Comparison of ENCODE assay signal across 8 mouse cellular contexts in genomic region chr9:63698320-63699045, GRCm38 (mm10). TPM values are rescaled to one million over a fixed set of nuclear protein-coding genes. Genes with fewer than 3 reads are reported as not detected.
DNase-seq lines count a peak whose midpoint lies in the region; ATAC-seq and TF ChIP-seq lines count a peak whose summit lies in the region.
"Had no signal": no experiment of that assay in that cellular context is flagged by ENCODE, and none has a peak within 500 bp of the region (broad histone marks: within the 10 kb centered on the region; RNA-seq: fewer than 3 reads in every experiment).

No protein-coding gene starts in this region.

- no peaks in the 10 kb centered on the region for H3K9me3 ChIP-seq in stomach, embryonic 15.5 days
- no peaks in the 10 kb centered on the region for H3K9me3 ChIP-seq in stomach, postnatal 0 days (ENCODE audit: control insufficient read depth, low read length)
- H3K9me3 ChIP-seq in heart, postnatal 0 days (replicated peaks; ENCODE audit: control insufficient read depth, low read length): no peaks in the 10 kb centered on the region
- H3K9me3 ChIP-seq in limb, embryonic 10.5 days (replicated peaks): no peaks in the 10 kb centered on the region
- H3K9me3 ChIP-seq in stomach, embryonic 16.5 days (replicated peaks; ENCODE audit: control insufficient read depth, low read length): no peaks in the 10 kb centered on the region
- H3K9me3 ChIP-seq in forebrain, embryonic 11.5 days (ENCODE audit: control insufficient read depth, low read length): no peaks in the 10 kb centered on the region

- H3K4me1 ChIP-seq in stomach, embryonic 15.5 days: peaks cover 41% of the 10 kb centered on the region
- peaks cover 5% of the 10 kb centered on the region; the same call in 1 of the 2 replicates for H3K4me1 ChIP-seq in stomach, postnatal 0 days (replicated peaks; ENCODE audit: control insufficient read depth, insufficient read depth)
- peaks cover 43% of the 10 kb centered on the region for H3K4me1 ChIP-seq in heart, postnatal 0 days (ENCODE audit: control insufficient read depth, insufficient read depth)
- peaks cover 85% of the 10 kb centered on the region for H3K4me1 ChIP-seq in limb, embryonic 10.5 days
- H3K4me1 ChIP-seq in stomach, embryonic 16.5 days (ENCODE audit: control insufficient read depth, insufficient read depth, low read length): peaks cover 39% of the 10 kb centered on the region
- peaks cover 8% of the 10 kb centered on the region for H3K4me1 ChIP-seq in forebrain, embryonic 11.5 days (replicated peaks; ENCODE audit: control insufficient read depth, insufficient read depth, low read length)

- peak overlapping the region; percentile 16; the same call in 1 of the 2 replicates for H3K27ac ChIP-seq in stomach, embryonic 15.5 days
- no peak overlapping the region for H3K27ac ChIP-seq in stomach, postnatal 0 days (replicated peaks)
- H3K27ac ChIP-seq in heart, postnatal 0 days (ENCODE audit: low read depth): no peak overlapping the region; the same call in 1 of the 2 replicates
- peak overlapping the region; percentile 75 for H3K27ac ChIP-seq in limb, embryonic 10.5 days
- H3K27ac ChIP-seq in stomach, embryonic 16.5 days (ENCODE audit: low read length): peak overlapping the region; percentile 26; the same call in 1 of the 2 replicates
- H3K27ac ChIP-seq in forebrain, embryonic 11.5 days (ENCODE audit: low read depth, low read length): no peak overlapping the region
- H3K27ac ChIP-seq: left cerebral cortex, adult 2 months had no signal

- ATAC-seq in stomach, embryonic 15.5 days (ENCODE audit: insufficient read depth, low FRiP score, low read depth): no peak
- no peak for ATAC-seq in stomach, postnatal 0 days (ENCODE audit: low FRiP score, low TSS enrichment)
- ATAC-seq in heart, postnatal 0 days (ENCODE audit: insufficient read depth, low read depth): 0 out of 2 replicates have a peak, but pooled peaks have one; percentile 14
- ATAC-seq in stomach, embryonic 16.5 days (ENCODE audit: insufficient read depth, low FRiP score): no peak
- no peak for ATAC-seq in forebrain, embryonic 11.5 days (replicated peaks; ENCODE audit: low FRiP score)

- H3K4me2 ChIP-seq in stomach, embryonic 15.5 days: no peak overlapping the region
- H3K4me2 ChIP-seq in stomach, postnatal 0 days (replicated peaks; ENCODE audit: low read depth): no peak overlapping the region
- no peak overlapping the region for H3K4me2 ChIP-seq in heart, postnatal 0 days (ENCODE audit: low read depth, low read length)
- no peak overlapping the region for H3K4me2 ChIP-seq in stomach, embryonic 16.5 days (ENCODE audit: low read depth, low read length)
- H3K4me2 ChIP-seq in forebrain, embryonic 11.5 days (ENCODE audit: low read depth, low read length, severe bottlenecking): no peak overlapping the region

- no peak for TF ChIP-seq EP300 in stomach, postnatal 0 days (optimal IDR thresholded peaks at IDR 0.05)
- no peak for TF ChIP-seq EP300 in heart, postnatal 0 days (IDR thresholded peaks at IDR 0.05; ENCODE audit: low read depth)

- H3K4me3 ChIP-seq in stomach, embryonic 15.5 days (replicated peaks): no peak overlapping the region
- no peak overlapping the region for H3K4me3 ChIP-seq in stomach, postnatal 0 days (ENCODE audit: low read depth, low read length)
- H3K4me3 ChIP-seq in heart, postnatal 0 days (ENCODE audit: low read depth, low read length): no peak overlapping the region
- H3K4me3 ChIP-seq in limb, embryonic 10.5 days: no peak overlapping the region
- no peak overlapping the region for H3K4me3 ChIP-seq in stomach, embryonic 16.5 days (replicated peaks; ENCODE audit: low read length)
- no peak overlapping the region for H3K4me3 ChIP-seq in forebrain, embryonic 11.5 days (ENCODE audit: low read depth, low read length)
- H3K4me3 ChIP-seq: left cerebral cortex, adult 2 months had no signal

- no peaks in the 10 kb centered on the region for H3K27me3 ChIP-seq in stomach, embryonic 15.5 days (replicated peaks)
- no peaks in the 10 kb centered on the region for H3K27me3 ChIP-seq in stomach, postnatal 0 days (ENCODE audit: control insufficient read depth, insufficient read depth, low read length)
- H3K27me3 ChIP-seq in heart, postnatal 0 days (ENCODE audit: control insufficient read depth, insufficient read depth, low read length): no peaks in the 10 kb centered on the region
- no peaks in the 10 kb centered on the region for H3K27me3 ChIP-seq in limb, embryonic 10.5 days (ENCODE audit: low read depth, poor library complexity, severe bottlenecking)
- H3K27me3 ChIP-seq in stomach, embryonic 16.5 days (ENCODE audit: control insufficient read depth, insufficient read depth, low read length): no peaks in the 10 kb centered on the region
- no peaks in the 10 kb centered on the region for H3K27me3 ChIP-seq in forebrain, embryonic 11.5 days (ENCODE audit: control insufficient read depth, insufficient read depth, low read length)

- no peaks in the 10 kb centered on the region for H3K36me3 ChIP-seq in stomach, embryonic 15.5 days
- no peaks in the 10 kb centered on the region for H3K36me3 ChIP-seq in stomach, postnatal 0 days (ENCODE audit: control insufficient read depth, insufficient read depth, low read length)
- no peaks in the 10 kb centered on the region for H3K36me3 ChIP-seq in heart, postnatal 0 days (replicated peaks; ENCODE audit: control insufficient read depth, insufficient read depth, low read length)
- H3K36me3 ChIP-seq in limb, embryonic 10.5 days: peaks cover 5% of the 10 kb centered on the region; the same call in 1 of the 2 replicates
- H3K36me3 ChIP-seq in stomach, embryonic 16.5 days (ENCODE audit: control insufficient read depth, insufficient read depth, low read length): no peaks in the 10 kb centered on the region
- no peaks in the 10 kb centered on the region for H3K36me3 ChIP-seq in forebrain, embryonic 11.5 days (ENCODE audit: control insufficient read depth, insufficient read depth, low read length)

- WGBS in stomach, embryonic 15.5 days: 47% methylated on average over 6 of the region's 7 CpGs
- WGBS in stomach, postnatal 0 days: 66% methylated on average over 5 of the region's 7 CpGs
- WGBS in heart, postnatal 0 days: 57% methylated on average over 7 of the region's 7 CpGs
- 64% methylated on average over 6 of the region's 7 CpGs for WGBS in limb, embryonic 10.5 days
- 63% methylated on average over 6 of the region's 7 CpGs for WGBS in stomach, embryonic 16.5 days
- 73% methylated on average over 5 of the region's 7 CpGs for WGBS in forebrain, embryonic 11.5 days

- no peak for TF ChIP-seq CTCF in stomach, postnatal 0 days (IDR thresholded peaks at IDR 0.05; ENCODE audit: low read depth)
- TF ChIP-seq CTCF in heart, postnatal 0 days (IDR thresholded peaks at IDR 0.05; ENCODE audit: low read depth): no peak

- no peak overlapping the region for H3K9ac ChIP-seq in stomach, embryonic 15.5 days
- no peak overlapping the region for H3K9ac ChIP-seq in stomach, postnatal 0 days (ENCODE audit: low read length)
- H3K9ac ChIP-seq in heart, postnatal 0 days (replicated peaks; ENCODE audit: low read depth, low read length): no peak overlapping the region
- H3K9ac ChIP-seq in stomach, embryonic 16.5 days (ENCODE audit: low read length): no peak overlapping the region
- no peak overlapping the region for H3K9ac ChIP-seq in forebrain, embryonic 11.5 days (ENCODE audit: low read length)

- no peak for DNase-seq in stomach, postnatal 0 days (ENCODE audit: low spot score)
- DNase-seq in heart, postnatal 0 days (ENCODE audit: low spot score): no peak
- no peak for DNase-seq in limb, embryonic 10.5 days (ENCODE audit: low spot score)
- no peak for DNase-seq in cerebellum, adult 11 months
- DNase-seq in forebrain, embryonic 11.5 days (ENCODE audit: low spot score): no peak

RNA-seq across cellular contexts. Expression of gene Smad3, which starts 59.3 kb away (rescaled TPM):
- 17.5 and 19.6 TPM in 2 replicates for polyA plus RNA-seq in stomach, embryonic 15.5 days (2015; fragmentation: Nextera tagmentation; extraction: Ambion mirVana)
- polyA plus RNA-seq in stomach, postnatal 0 days (2015; fragmentation: Nextera tagmentation; extraction: Ambion mirVana): 5.3 and 6.4 TPM in 2 replicates
- 25.9 and 30.2 TPM in 2 replicates for total RNA-seq in heart, postnatal 0 days (2014; rRNA removed; ENCODE audit: low replicate concordance)
- polyA plus RNA-seq in heart, postnatal 0 days (2015; fragmentation: Nextera tagmentation; extraction: Ambion mirVana): 6.0 and 6.4 TPM in 2 replicates
- polyA plus RNA-seq in limb, embryonic 10.5 days (2016; fragmentation: Nextera tagmentation; extraction: Ambion mirVana): 27.1 and 27.7 TPM in 2 replicates
- 14.6 and 15.1 TPM in 2 replicates for polyA plus RNA-seq in stomach, embryonic 16.5 days (2015; fragmentation: Nextera tagmentation; extraction: Ambion mirVana)
- polyA plus RNA-seq in forebrain, embryonic 11.5 days (2014; fragmentation: Nextera tagmentation; extraction: Ambion mirVana): 16.6 and 17.9 TPM in 2 replicates

Comparison
In these comparisons a context has a peak if more than half of its experiments do, and no peak if none do; other contexts are left out.
1. H3K27ac ChIP-seq: peak in stomach, embryonic 15.5 days (single experiment), limb, embryonic 10.5 days (single experiment) and stomach, embryonic 16.5 days (single experiment); none in stomach, postnatal 0 days (single experiment), heart, postnatal 0 days (single experiment) and forebrain, embryonic 11.5 days (single experiment).